Mouse (Mus musculus) yolk sac, embryonic 10.5 days (tissue): ENCODE measurements at regions not wholly inside any gene's neighbourhood (a gene's known extent, or its start where the extent isn't known, plus 50 kb on each side); places are given as distances from the start of the nearest gene placed in this dataset.
"Not testable (repeated sequence)": the region's sequence is repeated elsewhere in the genome, so short reads cannot be mapped to it uniquely, and the experiment has no call there.

Source experiments
- DNase-seq: peaks from one replicate; pipeline ENCODE4 v3.0.0-alpha.2; 2017; ENCODE audit warnings: low spot score

DNA sequence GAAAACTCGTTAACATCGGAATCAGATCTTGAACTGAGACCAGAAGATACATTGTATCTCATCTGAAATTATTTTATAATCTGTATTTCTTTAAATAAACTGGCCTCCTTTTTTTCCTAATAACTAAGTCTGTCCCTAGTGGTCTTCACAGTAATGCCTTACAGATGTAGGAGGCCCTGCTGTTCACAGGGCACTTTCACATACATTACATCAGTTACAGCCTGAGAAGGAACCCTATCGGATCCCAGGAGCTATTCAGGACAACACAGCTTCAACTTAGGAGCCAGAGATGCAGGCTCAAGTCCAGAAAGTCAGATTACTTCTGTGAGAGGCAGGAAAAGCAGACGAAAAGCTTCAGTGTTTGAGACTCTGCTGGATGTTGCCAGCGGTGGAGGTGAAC is 806.2 kb downstream of the Ets1 start:
- no peak for DNase-seq

DNA sequence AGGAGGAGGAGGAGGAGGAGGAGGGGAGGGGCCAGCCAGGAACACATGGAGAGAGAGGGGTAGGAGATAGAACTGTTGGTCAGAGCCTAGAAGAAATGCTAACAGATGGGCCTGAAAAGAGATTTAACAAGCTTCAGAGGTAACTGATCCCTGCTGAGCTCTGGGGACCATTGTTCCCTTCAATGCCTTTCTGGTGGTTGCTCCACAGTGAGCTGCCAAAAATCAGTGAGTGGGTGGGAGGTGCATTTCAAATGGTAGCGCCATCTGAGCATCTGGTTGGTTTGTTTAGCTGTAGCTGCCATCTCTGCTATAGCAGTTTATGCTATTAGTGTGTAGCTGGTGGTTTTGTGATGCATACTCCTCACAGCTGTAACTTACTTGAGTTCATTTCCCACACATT is 809.9 kb downstream of the Ets1 start:
- DNase-seq, result no peak

DNA sequence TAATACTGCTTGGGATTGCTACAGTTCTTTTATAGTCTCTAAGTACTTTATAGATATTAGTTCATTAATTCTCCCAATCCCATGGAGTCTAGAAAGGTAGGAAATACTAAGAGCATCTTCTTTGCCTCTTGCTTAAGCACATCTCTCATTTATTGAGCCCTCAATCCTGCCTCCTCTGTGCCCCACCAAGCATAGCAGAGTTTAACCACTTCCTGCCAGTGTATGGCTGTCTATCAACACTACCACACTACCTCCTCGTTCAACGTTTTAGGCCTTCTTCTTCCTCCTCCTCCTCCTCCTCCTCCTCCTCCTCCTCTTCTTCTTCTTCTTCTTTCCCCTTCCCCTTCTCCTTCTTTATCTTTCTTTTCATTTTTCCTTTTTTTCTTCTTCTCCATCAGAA is 839.1 kb downstream of the Ets1 start:
- no peak for DNase-seq

GRCm38 (mm10) chr9:33482845-33483540 is 847.0 kb downstream of the Ets1 start:
- DNase-seq, result no peak

DNA sequence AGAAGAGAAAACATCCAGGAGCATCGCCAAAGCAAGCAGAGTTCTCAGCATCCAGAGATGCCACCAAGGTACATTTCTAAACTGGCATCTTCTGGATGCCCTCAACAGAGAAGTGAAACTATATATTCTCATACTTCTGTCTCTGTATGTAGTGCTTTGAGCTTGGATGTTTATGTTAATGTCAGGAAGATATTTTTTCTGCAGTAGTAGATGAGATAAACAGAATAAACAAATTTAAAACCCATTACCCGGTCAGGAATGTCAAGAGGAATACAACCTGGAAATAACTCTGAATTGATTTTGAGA is 847.5 kb downstream of the Ets1 start:
- DNase-seq, result no peak

DNA sequence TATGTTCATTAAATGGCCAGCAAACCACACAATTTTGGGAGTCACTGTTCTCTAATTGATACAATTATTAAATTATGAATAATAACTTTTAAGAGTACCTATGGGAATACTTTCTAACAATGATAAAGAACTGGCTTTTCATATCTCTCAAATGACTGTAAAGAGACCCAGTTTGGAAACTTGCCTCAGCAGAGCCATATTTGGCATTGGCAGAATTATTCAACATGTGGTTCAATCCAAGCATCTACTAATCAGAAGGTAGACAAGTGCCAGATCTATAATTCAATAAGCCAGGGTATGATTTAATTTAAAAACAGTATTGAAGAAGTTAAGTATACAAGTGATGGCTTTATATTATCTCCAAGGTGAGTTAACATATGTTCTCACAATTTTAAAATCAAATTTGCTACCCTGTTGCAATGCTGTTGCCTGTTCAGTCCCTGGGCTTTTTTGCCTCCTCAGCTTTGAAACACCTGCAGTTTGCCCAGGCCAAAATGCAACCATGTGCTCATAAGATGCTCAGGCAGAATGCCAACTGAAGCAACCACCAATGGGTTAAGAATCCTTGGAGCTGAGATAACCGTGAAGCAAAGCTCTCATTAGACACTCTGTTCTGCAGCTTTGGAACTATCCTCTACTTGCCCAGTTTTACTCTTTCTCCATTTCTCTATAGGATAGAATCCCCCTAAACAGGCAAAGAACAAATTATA is 897.2 kb downstream of the Ets1 start:
- no peak for DNase-seq

DNA sequence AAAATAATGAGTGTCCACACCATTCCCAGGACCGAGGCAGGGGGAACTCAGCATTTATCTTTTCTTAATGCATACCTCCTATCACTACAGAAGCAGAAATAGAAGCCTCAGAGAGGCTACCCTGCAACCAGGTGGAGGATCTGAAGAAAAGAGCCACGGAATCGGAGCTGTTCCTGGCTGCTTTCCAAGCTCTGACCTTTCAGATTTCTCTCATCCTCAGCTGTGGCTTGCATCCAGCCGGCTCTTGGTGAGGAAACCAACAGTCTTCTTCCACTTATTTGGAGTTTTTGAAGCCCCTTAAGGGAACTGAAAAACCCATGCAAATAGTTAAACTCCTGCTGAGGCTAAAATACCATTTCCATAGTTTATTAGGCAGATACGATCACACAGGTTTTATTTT is 907.3 kb downstream of the Ets1 start:
- DNase-seq, result no peak

DNA sequence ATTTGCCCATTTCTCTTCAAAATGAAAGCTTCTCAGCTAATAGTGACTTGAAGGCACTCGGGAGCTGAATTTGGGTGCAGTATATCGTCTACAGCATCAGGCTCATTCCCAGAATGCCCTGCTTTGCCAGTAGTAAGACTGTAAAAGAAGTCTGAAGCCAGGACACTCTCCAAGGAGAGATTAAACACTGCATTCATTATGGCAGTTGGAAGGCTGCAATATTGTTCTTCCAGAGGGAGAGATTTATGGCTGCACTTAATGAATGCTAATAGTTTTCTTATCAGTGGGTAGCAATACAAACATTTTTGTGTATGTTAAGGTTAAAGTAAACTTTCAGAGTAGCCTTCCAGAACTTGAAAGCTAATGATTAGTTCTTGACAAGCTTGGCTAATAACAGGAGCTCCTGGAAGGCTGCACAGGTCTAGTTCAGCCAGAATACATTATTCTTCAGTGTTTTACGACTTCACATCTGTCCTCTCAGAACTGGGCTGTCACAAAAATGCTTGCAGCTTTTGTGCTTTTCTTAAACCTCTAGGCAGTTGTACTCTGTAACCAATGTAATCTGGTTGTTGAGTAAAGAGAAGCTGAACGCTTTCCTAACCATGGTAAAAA is 910.2 kb downstream of the Ets1 start:
- DNase-seq, result no peak

GRCm38 (mm10) chr9:33549395-33549794 is 913.4 kb downstream of the Ets1 start:
- DNase-seq, result no peak

DNA sequence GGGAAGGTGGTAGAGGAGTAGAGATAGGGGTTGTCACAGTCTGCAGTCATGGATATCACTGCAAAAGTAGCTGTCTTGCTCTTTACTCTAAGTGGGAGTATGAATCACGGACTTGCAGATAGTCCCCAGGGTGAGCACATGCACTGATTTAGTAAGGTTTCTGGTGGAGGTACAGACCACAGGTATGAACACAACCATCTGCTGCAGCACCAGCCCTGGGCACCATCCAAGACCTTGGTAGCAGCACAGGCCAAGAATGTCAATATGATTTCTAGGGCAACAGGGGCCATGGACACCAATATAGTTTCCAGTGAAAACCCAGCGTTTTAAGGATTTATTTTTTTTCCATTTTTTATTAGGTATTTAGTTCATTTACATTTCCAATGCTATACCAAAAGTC is 913.7 kb upstream of the Kirrel3 start:
- DNase-seq, result no peak

- no peak for DNase-seq
Measured at GRCm38 (mm10) chr9:33611511-33611910, 874.2 kb upstream of the Kirrel3 start.

GRCm38 (mm10) chr9:33624378-33624777 is 861.3 kb upstream of the Kirrel3 start:
- DNase-seq, result no peak

- no peak for DNase-seq
Measured at GRCm38 (mm10) chr9:33629731-33630473, 855.8 kb upstream of the Kirrel3 start.

DNA sequence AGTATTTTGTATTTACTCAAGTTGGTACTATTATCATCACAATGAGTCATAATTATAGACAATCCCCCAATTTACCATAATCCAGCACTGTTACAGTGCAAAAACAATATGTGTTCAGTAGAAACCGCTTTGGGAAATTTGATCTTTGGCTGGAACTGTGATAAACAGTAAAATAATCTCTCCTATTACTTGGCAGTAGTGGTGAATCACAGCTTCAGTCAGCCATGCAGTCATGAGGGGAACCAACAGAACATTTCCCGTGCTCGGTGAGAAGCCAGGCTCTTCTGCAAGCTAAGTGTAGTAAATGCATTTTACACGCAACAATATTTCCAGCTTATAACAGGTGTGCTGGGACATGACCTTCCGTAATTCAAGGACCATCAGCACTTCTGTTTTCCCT is 822.7 kb upstream of the Kirrel3 start:
- DNase-seq, result no peak

- no peak for DNase-seq
Measured at GRCm38 (mm10) chr9:33681129-33681528, 804.6 kb upstream of the Kirrel3 start.

- DNase-seq, result no peak
Measured at GRCm38 (mm10) chr9:33691731-33692130, 794.0 kb upstream of the Kirrel3 start.

DNA sequence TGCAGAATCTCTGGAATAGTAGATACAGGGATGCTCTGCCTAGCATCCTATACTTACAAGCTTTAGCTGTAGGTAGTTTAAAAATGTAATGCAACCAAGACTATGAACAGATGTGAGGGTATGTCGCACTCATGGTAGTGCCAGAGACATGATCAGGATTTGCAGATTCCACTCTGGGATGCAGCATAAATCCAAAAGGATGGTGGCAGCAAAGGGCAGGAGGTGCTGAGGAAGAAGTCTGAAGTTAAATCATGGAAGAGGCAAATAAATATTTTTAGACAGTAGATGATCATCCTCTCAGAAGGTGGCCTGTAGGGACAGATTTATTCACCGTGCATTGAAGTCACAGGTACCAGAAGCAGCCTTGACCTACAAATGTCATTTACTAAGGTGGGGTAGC is 768.1 kb upstream of the Kirrel3 start:
- DNase-seq, result no peak

- no peak for DNase-seq
Measured at GRCm38 (mm10) chr9:33724811-33725210, 760.9 kb upstream of the Kirrel3 start.

GRCm38 (mm10) chr9:33728058-33728457 is 757.6 kb upstream of the Kirrel3 start:
- DNase-seq, result not testable (repeated sequence)

- DNase-seq, result no peak
Measured at GRCm38 (mm10) chr9:33760701-33761100, 725.0 kb upstream of the Kirrel3 start.

DNA sequence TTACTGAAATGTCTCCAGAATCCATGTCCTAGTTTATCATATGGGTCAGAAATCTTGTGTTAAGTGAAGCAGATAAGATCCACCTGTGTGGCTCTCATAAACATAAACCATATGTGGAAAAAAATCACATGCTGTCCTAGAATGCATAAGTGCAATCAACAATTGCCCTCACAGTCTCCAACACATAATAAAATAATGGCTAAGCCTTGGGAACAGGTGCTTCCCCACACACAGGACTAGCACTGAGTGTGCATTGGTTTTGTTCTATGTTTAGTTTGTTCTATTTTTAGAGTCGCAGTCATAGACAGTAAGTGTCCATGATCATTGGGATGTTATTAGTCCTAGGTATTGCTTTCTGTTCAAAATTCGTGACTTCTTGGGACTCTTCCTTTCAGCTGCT is 719.5 kb upstream of the Kirrel3 start:
- no peak for DNase-seq

DNA sequence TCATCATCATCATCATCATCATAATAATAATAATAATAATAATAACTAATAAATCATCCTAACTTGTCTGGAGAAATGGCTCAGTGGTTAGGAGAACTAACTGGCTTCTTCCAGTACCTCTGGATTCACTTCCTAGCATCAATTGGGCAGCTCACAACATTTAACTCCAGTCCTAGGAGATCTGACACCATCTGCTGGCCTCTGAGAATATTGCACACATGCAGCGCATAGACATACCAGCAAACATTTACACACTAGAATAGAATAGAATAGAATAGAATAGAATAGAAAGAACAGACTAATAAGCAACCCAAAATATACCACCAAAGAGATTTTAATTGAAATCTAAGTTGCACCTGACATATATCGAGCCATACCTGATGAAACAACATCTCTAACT is 715.9 kb upstream of the Kirrel3 start:
- no peak for DNase-seq

DNA sequence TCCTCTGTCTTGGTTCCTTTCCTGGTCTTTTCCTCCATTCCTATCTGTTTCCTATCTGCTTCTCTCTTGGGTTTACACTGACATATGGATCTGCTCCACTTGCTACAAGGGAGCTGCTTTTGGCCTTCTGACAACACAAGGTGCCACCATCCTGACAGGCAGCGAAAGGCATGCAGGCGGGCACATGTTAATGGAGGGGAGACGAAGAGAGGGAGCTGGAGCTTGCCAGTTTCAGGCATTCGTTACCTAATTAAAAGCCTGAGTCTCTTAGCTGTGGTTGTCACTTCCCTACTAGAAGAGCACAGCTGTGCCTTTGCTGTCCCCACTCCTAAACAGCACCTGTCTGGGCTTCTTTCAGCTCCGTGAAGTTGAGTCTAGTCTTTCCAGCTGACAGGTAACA is 711.5 kb upstream of the Kirrel3 start:
- DNase-seq, result no peak
